Mouse (Mus musculus) MEL (cell line): ENCODE measurements around the gene Sbds.

Source experiments
- CTCF ChIP-seq, 3 experiments: IDR thresholded peaks in 2 of 3; conservative IDR thresholded peaks in 1 of 3; 2 replicates each; pipeline ENCODE4 v1.5.1; 2011 to 2012; ENCODE audit warnings: low read length in 3 of 3, low read depth in 2 of 3, mild to moderate bottlenecking in 2 of 3, improper control_type of control experiment in 1 of 3, inconsistent platforms in 1 of 3, mixed read lengths in 1 of 3, moderate library complexity in 1 of 3; ENCODE audit not compliant: control insufficient read depth in 1 of 3, insufficient read depth in 1 of 3, poor library complexity in 1 of 3, severe bottlenecking in 1 of 3
- EP300 ChIP-seq, 2 experiments: IDR thresholded peaks; 2 replicates each; pipeline ENCODE4 v1.6.1; 2011; ENCODE audit warnings: improper control_type of control experiment in 2 of 2, low read length in 2 of 2, low read depth in 1 of 2, mild to moderate bottlenecking in 1 of 2
- HCFC1 ChIP-seq: IDR thresholded peaks from 2 replicates; pipeline ENCODE4 v1.6.1; 2012; ENCODE audit warnings: low read depth, mild to moderate bottlenecking, inconsistent platforms, low read length, improper control_type of control experiment, moderate library complexity
- NELFE ChIP-seq: IDR thresholded peaks from 2 replicates; pipeline ENCODE4 v1.6.1; 2011; ENCODE audit warnings: low read depth, low read length, improper control_type of control experiment
- NRF1 ChIP-seq: IDR thresholded peaks from 2 replicates; pipeline ENCODE4 v1.6.1; 2014; ENCODE audit warnings: low read depth, mild to moderate bottlenecking, inconsistent platforms, low read length, improper control_type of control experiment, moderate library complexity; ENCODE audit not compliant: poor library complexity, insufficient read depth, severe bottlenecking
- POLR2A ChIP-seq, 2 experiments: IDR thresholded peaks; 2 replicates each; pipeline ENCODE4 v1.6.1; 2011 to 2012; ENCODE audit warnings: low read length in 2 of 2, mild to moderate bottlenecking in 2 of 2, control low read depth in 1 of 2, improper control_type of control experiment in 1 of 2, low read depth in 1 of 2, moderate library complexity in 1 of 2; ENCODE audit not compliant: control insufficient read depth in 1 of 2, insufficient read depth in 1 of 2, poor library complexity in 1 of 2
- RCOR1 ChIP-seq: IDR thresholded peaks from 2 replicates; pipeline ENCODE4 v1.6.1; 2012; ENCODE audit warnings: low read depth, mild to moderate bottlenecking, inconsistent platforms, low read length, improper control_type of control experiment
- USF1 ChIP-seq: IDR thresholded peaks from 2 replicates; pipeline ENCODE4 v1.6.1; 2014; ENCODE audit warnings: low read depth, mild to moderate bottlenecking, inconsistent platforms, low read length, improper control_type of control experiment, moderate library complexity
- ZC3H11A ChIP-seq: IDR thresholded peaks from 2 replicates; pipeline ENCODE4 v1.6.1; 2012; ENCODE audit warnings: low read depth, mild to moderate bottlenecking, inconsistent platforms, low read length, improper control_type of control experiment
- ZNF384 ChIP-seq: IDR thresholded peaks from 2 replicates; pipeline ENCODE4 v1.6.1; 2012; ENCODE audit warnings: low read depth, mild to moderate bottlenecking, inconsistent platforms, low read length, improper control_type of control experiment

- TF ChIP-seq HCFC1 (no peak), NELFE (no peak), POLR2A (IDR thresholded peaks at IDR 0.05; ENCODE audit: control insufficient read depth in 1 of 2, insufficient read depth in 1 of 2, low read depth in 1 of 2, low read length in 2 of 2, poor library complexity in 1 of 2) (no peak), NRF1 (no peak), ZNF384 (no peak), CTCF (IDR thresholded peaks at IDR 0.05 in 2 of 3, conservative IDR thresholded peaks at IDR 0.05 in 1 of 3; ENCODE audit: control insufficient read depth in 1 of 3, insufficient read depth in 1 of 3, low read depth in 2 of 3, low read length in 3 of 3, poor library complexity in 1 of 3, severe bottlenecking in 1 of 3) (no peak), RCOR1 (no peak), EP300 (IDR thresholded peaks at IDR 0.05; ENCODE audit: low read depth in 1 of 2, low read length in 2 of 2) (no peak), USF1 (no peak), ZC3H11A (no peak)
These were observed 27.2 kb downstream of the Sbds start for GRCm38 (mm10) chr5:130228120-130228519.
